Mouse (Mus musculus) liver, embryonic 13.5 days (tissue): ENCODE data around the gene Ctsq. TPM values are rescaled to one million over a fixed set of nuclear protein-coding genes. Genes with fewer than 3 reads are reported as not detected.
"Not testable (repeated sequence)": the region's sequence is repeated elsewhere in the genome, so short reads cannot be mapped to it uniquely, and the experiment has no call there.

ENCODE experiments used
- ATAC-seq: fragments of 200-750 bp; cut with Nextera tagmentation; 2 replicates; pipeline ENCODE4 v1.8.0; 2017; ENCODE audit warnings: low read depth, mild to moderate bottlenecking, moderate number of reproducible peaks, moderate library complexity
- DNase-seq: peaks from one replicate; pipeline ENCODE4 v3.0.0; 2022
- H3K27ac ChIP-seq: fragments of 300-500 bp; sonication (generic); 2 replicates; pipeline ENCODE4 v1.5.1; 2015; ENCODE audit warnings: moderate library complexity, mild to moderate bottlenecking, inconsistent platforms
- H3K27me3 ChIP-seq: fragments of 300-500 bp; sonication (generic); 2 replicates; pipeline ENCODE4 v1.6.1; 2015; ENCODE audit warnings: mild to moderate bottlenecking, inconsistent platforms
- H3K36me3 ChIP-seq: fragments of 300-500 bp; sonication (generic); 2 replicates; pipeline ENCODE4 v1.6.1; 2015; ENCODE audit warnings: mild to moderate bottlenecking, inconsistent platforms
- H3K4me1 ChIP-seq: fragments of 300-500 bp; sonication (generic); replicated peaks from 2 replicates; pipeline ENCODE4 v1.6.1; 2015; ENCODE audit warnings: inconsistent platforms
- H3K4me2 ChIP-seq: fragments of 300-500 bp; sonication (generic); 2 replicates; pipeline ENCODE4 v1.6.1; 2015; ENCODE audit warnings: inconsistent platforms, mild to moderate bottlenecking, moderate library complexity
- H3K4me3 ChIP-seq: fragments of 300-500 bp; sonication (generic); replicated peaks from 2 replicates; pipeline ENCODE4 v1.5.1; 2015; ENCODE audit warnings: mild to moderate bottlenecking, inconsistent platforms
- H3K9ac ChIP-seq: fragments of 300-500 bp; sonication (generic); 2 replicates; pipeline ENCODE4 v1.6.1; 2015; ENCODE audit warnings: mild to moderate bottlenecking, inconsistent platforms
- H3K9me3 ChIP-seq: fragments of 300-500 bp; sonication (generic); replicated peaks from 2 replicates; pipeline ENCODE4 v1.6.1; 2016; ENCODE audit warnings: inconsistent platforms
- WGBS: fragments of 180-500 bp; shearing (Covaris S2); methylation state at CpG from one replicate; pipeline ENCODE4 v1.1.7; 2015; ENCODE audit not compliant: insufficient replicate concordance; 5-methylcytosine and 5-hydroxymethylcytosine counted together
- polyA plus RNA-seq: library from polyadenylated mRNA; unstranded; fragments of >200 nt; fragmentation: Nextera tagmentation; extraction: Ambion mirVana; gene quantifications from 2 replicates; pipeline ENCODE4 v1.2.1, GENCODE M21; 2015

The Ctsq gene
- polyA plus RNA-seq, result not detected in 2 replicates

GRCm38 (mm10) chr13:61040531-61040930 lies at the start of gene Ctsq:
Gene Ctsq, minus strand, starts transcription at chr13:61040631.
- 34% methylated on average over 3 of the region's 3 CpGs for WGBS
- no peaks in the 10 kb centered on the region for H3K9me3 ChIP-seq
- DNase-seq (no peak), ATAC-seq (no peak)
- no peaks in the 10 kb centered on the region for H3K36me3 ChIP-seq
- no peak within 1 kb of the TSS for H3K4me3 ChIP-seq
- no peaks in the 10 kb centered on the region for H3K27me3 ChIP-seq
- H3K4me1 ChIP-seq, result no peaks in the 10 kb centered on the region
- H3K27ac ChIP-seq, result no peak within 1 kb of the TSS
- H3K9ac ChIP-seq, result no peak within 1 kb of the TSS
- no peak within 1 kb of the TSS for H3K4me2 ChIP-seq

- no peak overlapping the region for H3K27ac ChIP-seq
Measured at GRCm38 (mm10) chr13:61022785-61023184, 17.6 kb downstream of the Ctsq start.

DNA sequence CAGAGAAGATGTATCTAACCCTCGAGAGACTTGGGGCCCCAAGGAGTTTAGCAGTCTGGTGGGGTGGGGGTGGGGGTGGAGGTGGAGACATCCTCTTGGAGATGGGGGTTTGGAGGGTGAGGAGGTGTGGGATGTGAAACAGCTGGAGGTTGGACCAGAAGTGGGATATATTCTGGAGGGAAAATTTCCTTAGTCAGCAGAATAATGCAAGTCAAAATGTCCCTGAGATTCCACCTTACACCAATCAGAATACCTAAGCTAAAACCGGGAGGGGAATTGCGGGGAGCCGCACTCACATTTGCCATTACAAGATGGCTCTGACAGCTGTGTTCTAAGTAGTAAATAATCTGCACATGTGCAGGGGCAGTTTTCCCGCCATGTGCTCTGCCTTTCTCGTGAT lies 18.6 kb downstream of the Ctsq start:
- DNase-seq (no peak), ATAC-seq (no peak)
- Histone ChIP-seq H3K4me1 (no peaks in the 10 kb centered on the region), H3K9ac (no peak overlapping the region), H3K4me2 (no peak overlapping the region), H3K36me3 (no peaks in the 10 kb centered on the region), H3K9me3 (no peaks in the 10 kb centered on the region), H3K27ac (no peak overlapping the region), H3K27me3 (no peaks in the 10 kb centered on the region), H3K4me3 (no peak overlapping the region)
- 65% methylated on average over 5 of the region's 6 CpGs for WGBS

More at GRCm38 (mm10) chr13:61022785-61023184, 17.6 kb downstream of the Ctsq start:
- ATAC-seq (no peak), DNase-seq (no peak)
- Histone ChIP-seq H3K9me3 (no peaks in the 10 kb centered on the region), H3K36me3 (no peaks in the 10 kb centered on the region), H3K4me3 (no peak overlapping the region), H3K9ac (no peak overlapping the region), H3K27me3 (no peaks in the 10 kb centered on the region), H3K4me1 (no peaks in the 10 kb centered on the region), H3K4me2 (no peak overlapping the region)
- WGBS, result 40% methylated on average over 3 of the region's 3 CpGs

- Histone ChIP-seq H3K9ac (no peak overlapping the region), H3K27me3 (no peaks in the 10 kb centered on the region), H3K9me3 (no peaks in the 10 kb centered on the region), H3K4me1 (no peaks in the 10 kb centered on the region), H3K4me2 (no peak overlapping the region), H3K27ac (no peak overlapping the region), H3K4me3 (no peak overlapping the region), H3K36me3 (no peaks in the 10 kb centered on the region)
- DNase-seq (no peak), ATAC-seq (no peak)
- 29% methylated on average over 4 of the region's 4 CpGs for WGBS
Measured at GRCm38 (mm10) chr13:61010171-61010570, 30.3 kb downstream of the Ctsq start.

DNA sequence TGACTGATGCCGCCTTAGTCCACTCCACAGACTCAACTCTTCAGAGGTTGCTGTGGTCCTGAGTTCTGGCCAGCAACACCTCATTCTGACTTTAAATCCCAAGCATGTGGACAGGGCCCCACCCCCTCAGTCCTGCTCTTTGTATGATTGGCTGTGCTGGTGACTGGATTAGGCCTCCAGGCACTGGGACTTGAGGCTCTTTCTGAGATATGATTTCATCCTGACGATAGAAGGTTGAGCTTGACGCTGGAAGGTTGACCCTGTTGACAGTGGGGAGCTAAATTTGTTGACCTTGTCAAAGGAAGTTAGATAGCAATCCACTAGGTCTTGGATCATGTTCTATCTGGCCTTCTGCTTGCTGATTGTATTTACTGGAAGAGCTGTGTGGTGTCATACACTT lies 34.6 kb downstream of the Ctsq start, which contains the start of gene Ctsj:
Gene Ctsj, minus strand, starts transcription at position 101 of the 400 bp plus-strand sequence.
- Histone ChIP-seq H3K4me1 (no peaks in the 10 kb centered on the region), H3K9me3 (no peaks in the 10 kb centered on the region), H3K4me3 (no peak within 1 kb of the TSS), H3K36me3 (no peaks in the 10 kb centered on the region), H3K9ac (no peak within 1 kb of the TSS), H3K27ac (no peak within 1 kb of the TSS), H3K4me2 (no peak within 1 kb of the TSS), H3K27me3 (no peaks in the 10 kb centered on the region)
- 59% methylated on average over 3 of the region's 3 CpGs for WGBS
- no peak for ATAC-seq
- no peak for DNase-seq

GRCm38 (mm10) chr13:60997600-60997999 lies 42.8 kb downstream of the Ctsq start:
- Histone ChIP-seq H3K9me3 (no peaks in the 10 kb centered on the region), H3K4me2 (no peak overlapping the region), H3K4me3 (no peak overlapping the region), H3K36me3 (no peaks in the 10 kb centered on the region), H3K27me3 (no peaks in the 10 kb centered on the region), H3K4me1 (no peaks in the 10 kb centered on the region), H3K9ac (no peak overlapping the region), H3K27ac (no peak overlapping the region)
- ATAC-seq (no peak), DNase-seq (no peak)
- WGBS, result 35% methylated on average over 2 of the region's 2 CpGs

GRCm38 (mm10) chr13:60986915-60987314 lies 53.5 kb downstream of the Ctsq start:
- H3K9ac ChIP-seq, H3K4me1 ChIP-seq, H3K36me3 ChIP-seq, H3K4me3 ChIP-seq, DNase-seq, H3K27me3 ChIP-seq, ATAC-seq, H3K4me2 ChIP-seq, H3K27ac ChIP-seq, H3K9me3 ChIP-seq: not testable (repeated sequence)
- WGBS, result 71% methylated on average over 3 of the region's 5 CpGs

Other genes starting within 250 kb of the Ctsq start
- not detected in 2 replicates for gene Ctsll3, start 237.8 kb downstream of the Ctsq start, polyA plus RNA-seq
- gene 4930486L24Rik, start 176.2 kb downstream of the Ctsq start, polyA plus RNA-seq, result 0.12 TPM in 1 of 2 replicates, not detected in the other
- 0.14 and 0.16 TPM in 2 replicates for gene Gm49392, start 143.7 kb downstream of the Ctsq start, polyA plus RNA-seq
- gene Ctla2b, start 143.2 kb downstream of the Ctsq start, polyA plus RNA-seq, result 5.6 and 8.4 TPM in 2 replicates
- gene Tpbpb, start 135.8 kb downstream of the Ctsq start, polyA plus RNA-seq, result not detected in 2 replicates
- gene Gm49393, start 105.0 kb downstream of the Ctsq start, polyA plus RNA-seq, result not detected in 2 replicates
- 2.2 and 3.9 TPM in 2 replicates for gene Gm49391, start 104.1 kb downstream of the Ctsq start, polyA plus RNA-seq
- gene Ctla2a, start 104.0 kb downstream of the Ctsq start, polyA plus RNA-seq, result 32.7 and 35.5 TPM in 2 replicates
- not detected in 2 replicates for gene Tpbpa, start 98.6 kb downstream of the Ctsq start, polyA plus RNA-seq
- gene Ctsj, start 34.7 kb downstream of the Ctsq start, polyA plus RNA-seq, result not detected in 2 replicates
- not detected in 2 replicates for gene Ctsr, start 123.6 kb upstream of the Ctsq start, polyA plus RNA-seq
- gene Cts6, start 162.8 kb upstream of the Ctsq start, polyA plus RNA-seq, result not detected in 2 replicates
- not detected in 2 replicates for gene Cts8, start 214.7 kb upstream of the Ctsq start, polyA plus RNA-seq
- not detected in 2 replicates for gene Gm49398, start 248.2 kb upstream of the Ctsq start, polyA plus RNA-seq